Mouse (Mus musculus) right cerebral cortex, adult 18-20 months (tissue): ENCODE measurements around the gene Thbd.

Experiments
- DNase-seq: peaks from one replicate; pipeline ENCODE4 v3.0.0; 2022; ENCODE audit warnings: mixed read lengths

Gene Thbd

DNA sequence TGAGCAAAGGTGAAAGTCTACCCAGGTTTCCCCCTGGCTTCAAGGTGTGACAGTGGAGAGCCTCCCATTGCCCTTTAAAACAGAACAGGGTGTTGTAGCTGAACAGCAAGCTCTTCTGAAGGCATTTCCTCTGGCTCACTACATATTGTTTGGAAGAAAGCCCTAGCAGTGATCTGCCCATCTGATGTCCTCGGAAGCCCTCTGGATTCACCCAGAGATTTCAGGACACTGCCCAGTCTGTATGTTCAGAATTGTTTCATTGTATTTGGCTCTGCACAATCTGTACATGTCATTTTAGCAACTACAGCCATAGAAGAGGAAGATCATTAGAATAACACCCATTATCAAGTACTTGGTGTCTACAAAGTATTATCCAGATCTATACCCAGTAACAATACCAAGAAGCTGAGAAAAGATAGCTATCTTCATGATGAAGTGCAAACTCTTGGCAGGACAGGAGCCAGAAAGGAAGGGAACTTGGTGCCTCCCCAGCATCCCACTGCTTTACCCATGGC lies 28.0 kb downstream of the Thbd start:
- DNase-seq = no peak

DNA sequence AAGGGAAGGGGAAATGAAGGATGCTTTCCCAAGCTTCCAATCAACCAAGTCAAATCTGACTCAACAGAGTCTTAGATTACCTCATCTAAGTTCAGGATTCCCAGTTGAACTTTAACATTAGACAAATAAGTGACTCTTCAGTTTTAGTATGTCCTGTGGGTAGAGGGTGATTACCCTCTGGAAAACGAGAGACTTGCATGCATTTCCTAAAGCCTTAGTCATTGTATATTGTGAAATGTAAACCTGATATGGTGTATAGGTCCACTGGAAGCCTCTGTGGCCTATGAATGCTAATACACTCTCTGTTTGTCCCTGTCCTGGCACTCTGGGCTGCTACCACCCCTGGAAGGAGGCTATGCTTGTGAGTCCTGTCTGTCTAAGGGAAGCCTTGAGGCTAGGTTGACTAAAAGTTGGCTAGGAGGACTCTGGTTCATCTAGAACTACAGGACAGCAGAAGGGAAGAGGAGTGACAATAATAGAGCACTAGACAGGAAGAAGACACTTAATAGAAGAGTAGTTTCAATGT lies 29.1 kb downstream of the Thbd start:
- no peak for DNase-seq

DNA sequence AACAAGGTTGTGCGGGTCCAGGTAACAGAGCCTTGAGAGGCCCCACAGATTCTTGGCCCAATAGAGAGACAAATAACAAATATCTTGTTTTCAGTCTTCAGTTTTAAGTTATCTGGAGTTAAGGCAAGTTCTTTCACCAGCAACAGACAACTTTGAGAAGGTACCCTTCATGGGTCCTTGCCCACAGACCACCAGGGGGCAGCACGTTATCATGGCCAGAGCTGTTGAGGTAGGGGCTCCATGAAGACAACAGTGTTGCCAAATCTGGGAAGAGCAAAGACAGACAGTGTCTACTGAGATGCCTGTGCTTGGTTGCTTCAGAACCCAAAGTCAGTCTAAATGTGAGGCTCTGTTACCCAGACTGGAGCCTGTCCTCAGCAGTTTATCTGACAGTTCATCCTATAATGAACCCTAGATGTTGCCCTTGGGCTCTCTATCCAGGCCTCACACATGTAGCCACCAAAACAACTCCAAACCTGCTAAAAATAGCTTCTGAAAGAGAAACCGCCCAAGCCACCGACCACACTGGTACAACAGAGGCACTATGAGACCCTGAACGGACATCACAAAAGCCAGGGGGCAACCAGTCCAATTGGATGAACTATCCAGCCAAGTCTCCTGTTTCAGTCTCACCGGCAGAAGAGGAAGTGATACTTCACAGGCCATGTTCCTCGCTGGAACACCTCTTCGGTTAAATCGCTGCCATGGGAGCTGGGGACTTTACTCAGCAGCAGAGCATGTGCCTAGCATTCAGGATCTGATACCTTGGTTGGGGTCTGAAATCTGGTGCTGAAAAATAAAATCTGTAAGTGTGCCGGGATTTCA lies 32.5 kb downstream of the Thbd start:
- no peak for DNase-seq

GRCm38 (mm10) chr2:148373602-148374071 lies 34.4 kb downstream of the Thbd start:
- no peak for DNase-seq

GRCm38 (mm10) chr2:148371743-148372630 lies 36.0 kb downstream of the Thbd start:
- DNase-seq = no peak

DNA sequence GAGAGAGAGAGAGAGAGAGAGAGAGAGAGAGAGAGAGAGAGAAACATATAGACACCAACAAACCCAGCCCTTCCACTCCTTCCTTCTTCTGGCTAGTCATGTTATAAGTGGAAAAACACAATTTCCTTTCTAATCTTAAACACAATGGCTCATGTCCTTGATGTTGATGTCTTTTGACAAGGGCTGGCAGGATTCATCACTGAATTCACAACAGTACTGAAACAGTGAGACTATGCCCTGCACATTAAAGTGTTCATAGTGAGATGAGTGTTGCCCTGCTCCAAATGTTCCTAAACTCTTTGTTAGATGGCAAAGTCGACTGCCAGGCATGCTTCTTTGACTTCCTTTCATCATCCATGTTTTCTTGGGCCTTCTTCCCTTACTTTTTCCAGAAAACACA lies 42.8 kb downstream of the Thbd start:
- no peak for DNase-seq

DNA sequence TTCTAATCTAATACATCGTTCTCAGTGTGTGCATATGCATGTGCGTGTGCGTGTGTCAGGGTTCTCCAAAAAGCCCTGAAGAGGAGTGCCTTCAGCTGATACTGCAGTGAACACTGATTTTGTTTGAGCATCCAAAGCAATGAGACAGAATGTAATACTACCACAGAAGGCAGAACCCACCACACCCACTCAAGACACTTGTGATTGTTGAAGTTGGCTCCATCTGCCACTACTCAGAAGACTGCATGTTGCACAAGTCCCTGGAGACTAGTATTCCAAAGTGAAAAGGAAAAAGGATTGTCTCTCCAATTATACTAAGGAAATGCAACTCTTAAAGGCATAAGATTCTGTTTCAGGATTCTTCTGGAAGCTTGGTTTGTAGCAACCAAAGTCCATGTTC lies 43.5 kb downstream of the Thbd start:
- peak; percentile 56 for DNase-seq

GRCm38 (mm10) chr2:148357145-148357544 lies 50.8 kb downstream of the Thbd start:
- DNase-seq = no peak
